Mouse (Mus musculus) MEL (cell line): ENCODE results near the gene Gm20604. TPM values are rescaled to one million over a fixed set of nuclear protein-coding genes. Genes with fewer than 3 reads are reported as not detected.

Experiments used
- DNase-seq: peaks from one replicate; pipeline ENCODE4 v3.0.0; 2011; ENCODE audit warnings: low read depth, low spot score
- H3K27ac ChIP-seq: 2 replicates; pipeline ENCODE4 v1.5.1; 2012; ENCODE audit warnings: low read depth, mild to moderate bottlenecking, control low read depth, low read length, moderate library complexity; ENCODE audit not compliant: control insufficient read depth
- H3K27me3 ChIP-seq, 2 experiments: fragments of 150-350 bp in 1 of 2; sonication (generic) in 1 of 2; 2 replicates each; pipeline ENCODE4 v1.6.1; 2012; ENCODE audit warnings: low read length in 2 of 2, mild to moderate bottlenecking in 2 of 2, improper control_type of control experiment in 1 of 2, moderate library complexity in 1 of 2; ENCODE audit not compliant: insufficient read depth in 2 of 2, control insufficient read depth in 1 of 2
- H3K36me3 ChIP-seq, 2 experiments: 2 replicates each; pipeline ENCODE4 v1.6.1; 2012 to 2014; ENCODE audit warnings: low read length in 2 of 2, improper control_type of control experiment in 1 of 2, inconsistent platforms in 1 of 2, mild to moderate bottlenecking in 1 of 2; ENCODE audit not compliant: insufficient read depth in 2 of 2, control insufficient read depth in 1 of 2
- H3K4me1 ChIP-seq, 2 experiments: fragments of 150-350 bp in 1 of 2; sonication (generic) in 1 of 2; 2 replicates each; pipeline ENCODE4 v1.6.1; 2012; ENCODE audit warnings: low read length in 2 of 2, improper control_type of control experiment in 1 of 2, mild to moderate bottlenecking in 1 of 2; ENCODE audit not compliant: insufficient read depth in 2 of 2, control insufficient read depth in 1 of 2
- H3K4me3 ChIP-seq, 2 experiments: fragments of 150-350 bp in 1 of 2; sonication (generic) in 1 of 2; 2 replicates each; pipeline ENCODE4 v1.5.1; 2012; ENCODE audit warnings: low read depth in 2 of 2, low read length in 2 of 2, mild to moderate bottlenecking in 2 of 2, moderate library complexity in 2 of 2, control low read depth in 1 of 2, improper control_type of control experiment in 1 of 2; ENCODE audit not compliant: control insufficient read depth in 1 of 2, insufficient read depth in 1 of 2
- H3K79me2 ChIP-seq: 2 replicates; pipeline ENCODE4 v1.6.1; 2012; ENCODE audit warnings: mild to moderate bottlenecking, low read length, moderate library complexity; ENCODE audit not compliant: control insufficient read depth, poor library complexity, insufficient read depth
- H3K9ac ChIP-seq: 2 replicates; pipeline ENCODE4 v1.6.1; 2012; ENCODE audit warnings: low read depth, mild to moderate bottlenecking, control low read depth, low read length, moderate library complexity; ENCODE audit not compliant: control insufficient read depth, poor library complexity, severe bottlenecking
- H3K9me3 ChIP-seq: fragments of 150-350 bp; sonication (generic); replicated peaks from 2 replicates; pipeline ENCODE4 v1.6.1; 2012; ENCODE audit warnings: mild to moderate bottlenecking, low read length, improper control_type of control experiment, moderate library complexity; ENCODE audit not compliant: insufficient read depth
- CHD1 ChIP-seq: IDR thresholded peaks from 2 replicates; pipeline ENCODE4 v1.6.1; 2012; ENCODE audit warnings: low read depth, mild to moderate bottlenecking, inconsistent platforms, low read length, improper control_type of control experiment
- CHD2 ChIP-seq: IDR thresholded peaks from 2 replicates; pipeline ENCODE4 v1.6.1; 2011; ENCODE audit warnings: low read length, improper control_type of control experiment
- E2F4 ChIP-seq: IDR thresholded peaks from 2 replicates; pipeline ENCODE4 v1.6.1; 2011; ENCODE audit warnings: low read depth, low read length, improper control_type of control experiment, borderline replicate concordance
- GATA1 ChIP-seq: IDR thresholded peaks from 2 replicates; pipeline ENCODE4 v1.6.1; 2011; ENCODE audit warnings: low read depth, low read length, improper control_type of control experiment
- KAT2A ChIP-seq: conservative IDR thresholded peaks from 2 replicates; pipeline ENCODE4 v1.6.1; 2012; ENCODE audit warnings: low read depth, low read length, improper control_type of control experiment, inconsistent platforms
- MAFK ChIP-seq: IDR thresholded peaks from 2 replicates; pipeline ENCODE4 v1.6.1; 2011; ENCODE audit warnings: low read depth, mild to moderate bottlenecking, low read length, improper control_type of control experiment, borderline replicate concordance
- MXI1 ChIP-seq: IDR thresholded peaks from 2 replicates; pipeline ENCODE4 v1.6.1; 2011; ENCODE audit warnings: mild to moderate bottlenecking, low read depth, low read length, improper control_type of control experiment
- POLR2AphosphoS2 ChIP-seq: IDR thresholded peaks from 2 replicates; pipeline ENCODE4 v1.6.1; 2011; ENCODE audit warnings: low read length, improper control_type of control experiment
- POLR2AphosphoS5 ChIP-seq: IDR thresholded peaks from 2 replicates; pipeline ENCODE4 v1.6.1; 2012; ENCODE audit warnings: low read depth, borderline replicate concordance, mild to moderate bottlenecking, inconsistent platforms, low read length, moderate library complexity, mixed read lengths
- RCOR1 ChIP-seq: IDR thresholded peaks from 2 replicates; pipeline ENCODE4 v1.6.1; 2012; ENCODE audit warnings: low read depth, mild to moderate bottlenecking, inconsistent platforms, low read length, improper control_type of control experiment
- TAL1 ChIP-seq: IDR thresholded peaks from 2 replicates; pipeline ENCODE4 v1.6.1; 2012; ENCODE audit warnings: mild to moderate bottlenecking, inconsistent platforms, low read length, moderate library complexity, mixed read lengths
- TBP ChIP-seq: IDR thresholded peaks from 2 replicates; pipeline ENCODE4 v1.8.0; 2011; ENCODE audit warnings: low read depth, low read length, improper control_type of control experiment
- TCF12 ChIP-seq: IDR thresholded peaks from 2 replicates; pipeline ENCODE4 v1.6.1; 2014; ENCODE audit warnings: low read depth, mild to moderate bottlenecking, inconsistent platforms, low read length, improper control_type of control experiment, moderate library complexity
- UBTF ChIP-seq: IDR thresholded peaks from 2 replicates; pipeline ENCODE4 v1.6.1; 2012; ENCODE audit warnings: low read depth, mild to moderate bottlenecking, inconsistent platforms, low read length, improper control_type of control experiment, moderate library complexity, borderline replicate concordance; ENCODE audit not compliant: insufficient read depth
- ZKSCAN1 ChIP-seq: IDR thresholded peaks from 2 replicates; pipeline ENCODE4 v1.6.1; 2012; ENCODE audit warnings: low read depth, mild to moderate bottlenecking, inconsistent platforms, low read length, improper control_type of control experiment, moderate library complexity
- ZMIZ1 ChIP-seq: IDR thresholded peaks from 2 replicates; pipeline ENCODE4 v1.6.1; 2012; ENCODE audit warnings: low read depth, mild to moderate bottlenecking, inconsistent platforms, low read length, improper control_type of control experiment, moderate library complexity
- ZNF384 ChIP-seq: IDR thresholded peaks from 2 replicates; pipeline ENCODE4 v1.6.1; 2012; ENCODE audit warnings: low read depth, mild to moderate bottlenecking, inconsistent platforms, low read length, improper control_type of control experiment
- polyA plus RNA-seq, 2 experiments: library from polyadenylated mRNA; stranded (reverse) in 1 of 2; unstranded in 1 of 2; fragments of >175 nt in 1 of 2; fragments of >200 nt in 1 of 2; gene quantifications; 2 replicates each; pipeline versions ENCODE4 v1.2.1 to v1.2.4; 2012; ENCODE audit warnings: low replicate concordance in 2 of 2, low read depth in 1 of 2; ENCODE audit not compliant: insufficient read length in 2 of 2, insufficient read depth in 1 of 2, missing spikeins in 1 of 2
- total RNA-seq: library from RNA; depleted of rRNA; stranded (reverse); fragments of 300-350 nt; gene quantifications from 2 replicates; pipeline ENCODE4 v1.2.3, GENCODE M21; 2012

The Gm20604 gene
- total and polyA plus RNA-seq, 3 experiments, result 7.9 to 8.8 TPM; not detected in 1

DNA sequence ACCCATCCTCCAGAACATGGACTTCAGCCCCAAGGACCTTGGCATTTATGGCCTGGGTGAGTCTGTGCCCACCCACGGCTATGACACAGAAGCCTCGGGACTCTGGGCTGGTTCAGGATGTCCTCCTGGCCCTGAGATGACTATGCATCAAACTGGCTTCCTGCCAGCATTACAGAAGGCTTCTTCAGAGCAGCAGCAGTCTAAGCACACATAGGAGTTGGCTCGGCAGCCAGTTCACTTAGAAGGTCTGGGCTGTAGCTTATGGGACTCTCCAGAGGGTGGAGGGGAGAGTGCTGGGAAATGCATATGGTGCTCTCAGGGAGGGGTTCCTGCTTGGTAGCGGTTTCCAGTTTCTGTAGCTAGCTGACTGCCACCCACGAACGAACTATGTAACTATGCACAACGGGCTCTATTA lies 32.7 kb downstream of the Gm20604 start:
- Histone ChIP-seq H3K79me2 (no peaks in the 10 kb centered on the region), H3K4me3 (no peak overlapping the region), H3K4me1 (peaks cover 0 to 26% of the 10 kb centered on the region in 2 experiments; a peak in 2 of 4 replicates), H3K27ac (no peak overlapping the region), H3K36me3 (peaks cover 0 to 11% of the 10 kb centered on the region in 2 experiments; a peak in 2 of 4 replicates), H3K27me3 (no peaks in the 10 kb centered on the region), H3K9ac (no peak overlapping the region), H3K9me3 (no peaks in the 10 kb centered on the region)
- DNase-seq, result peak; percentile 56
- TF ChIP-seq E2F4 (no peak), GATA1 (no peak), ZNF384 (no peak), ZKSCAN1 (no peak), RCOR1 (no peak), POLR2AphosphoS2 (no peak), ZMIZ1 (no peak), CHD1 (no peak), UBTF (no peak), TBP (no peak), KAT2A (no peak), TCF12 (no peak), TAL1 (no peak), POLR2AphosphoS5 (no peak), MXI1 (no peak)

DNA sequence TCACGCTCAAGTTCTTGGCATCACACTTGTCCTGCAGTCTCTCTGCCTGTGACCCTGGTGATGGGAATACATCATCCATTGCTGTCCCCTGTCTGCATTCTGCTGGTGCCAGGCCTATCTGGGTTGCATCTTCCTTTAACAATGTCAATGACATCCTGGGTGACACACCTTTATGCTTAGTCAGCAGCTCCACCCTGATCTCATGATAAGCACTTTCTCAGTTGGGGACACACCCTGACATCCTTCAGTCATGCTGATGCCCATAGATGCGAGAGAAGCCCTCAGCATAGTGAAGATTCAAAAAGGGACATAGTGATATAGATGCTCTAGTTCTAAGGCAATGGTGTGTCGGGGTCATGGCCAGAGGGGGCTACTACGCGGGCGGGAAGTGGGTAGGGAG lies 33.3 kb downstream of the Gm20604 start:
- H3K9me3 ChIP-seq, result no peaks in the 10 kb centered on the region
- no peak overlapping the region for H3K27ac ChIP-seq
- TF ChIP-seq MAFK, result peak; percentile 68; the same call in 1 of the 2 replicates
- no peak for TF ChIP-seq CHD2
- TF ChIP-seq GATA1, result peak; percentile 60
- no peak for TF ChIP-seq E2F4
- TF ChIP-seq, all 39 proteins: peak for 2
- Histone ChIP-seq H3K9ac (no peak overlapping the region), H3K36me3 (peaks cover 0 to 11% of the 10 kb centered on the region in 2 experiments; a peak in 2 of 4 replicates), H3K27me3 (no peaks in the 10 kb centered on the region), H3K79me2 (no peaks in the 10 kb centered on the region), H3K4me3 (no peak overlapping the region), H3K4me1 (peaks cover 0 to 21% of the 10 kb centered on the region in 2 experiments; a peak in 2 of 4 replicates)
- DNase-seq, result peak; percentile 32
